ENCODE assay signal across 3 mouse cellular contexts in genomic region chr7:120972471-120972870, GRCm38 (mm10). TPM values are rescaled to one million over a fixed set of nuclear protein-coding genes. Genes with fewer than 3 reads are reported as not detected.
"Had no signal": no experiment of that assay in that cellular context is flagged by ENCODE, and none has a peak within 500 bp of the region (broad histone marks: within the 10 kb centered on the region; RNA-seq: fewer than 3 reads in every experiment).

No protein-coding gene starts in this region.

RNA-seq across cellular contexts. Expression of gene Mfsd13b, which starts 9.8 kb away (rescaled TPM):
- polyA plus RNA-seq: lung, embryonic 14.5 days; midbrain, embryonic 14.5 days; neural tube, embryonic 11.5 days had no signal
